Mouse (Mus musculus) lung, embryonic 16.5 days (tissue): ENCODE measurements around the gene Olfr1240. TPM values are rescaled to one million over a fixed set of nuclear protein-coding genes. Genes with fewer than 3 reads are reported as not detected.

Experiments
- ATAC-seq: fragments of 200-750 bp; cut with Nextera tagmentation; 2 replicates; pipeline ENCODE4 v1.8.0; 2017; ENCODE audit warnings: low read depth, mild to moderate bottlenecking, moderate library complexity
- H3K27ac ChIP-seq: fragments of 300-500 bp; sonication (generic); 2 replicates; pipeline ENCODE4 v1.5.1; 2014; ENCODE audit warnings: mild to moderate bottlenecking, control low read depth, low read length
- H3K27me3 ChIP-seq: fragments of 300-500 bp; sonication (generic); 2 replicates; pipeline ENCODE4 v1.6.1; 2014; ENCODE audit warnings: low read depth, low read length, mixed read lengths; ENCODE audit not compliant: control insufficient read depth, insufficient read depth
- H3K36me3 ChIP-seq: fragments of 300-500 bp; sonication (generic); 2 replicates; pipeline ENCODE4 v1.6.1; 2014; ENCODE audit warnings: low read length; ENCODE audit not compliant: control insufficient read depth, insufficient read depth
- H3K4me1 ChIP-seq: fragments of 300-500 bp; sonication (generic); replicated peaks from 2 replicates; pipeline ENCODE4 v1.6.1; 2014; ENCODE audit warnings: low read length, mixed read lengths; ENCODE audit not compliant: control insufficient read depth, insufficient read depth
- H3K4me2 ChIP-seq: fragments of 300-500 bp; sonication (generic); 2 replicates; pipeline ENCODE4 v1.6.1; 2014; ENCODE audit warnings: low read depth, low read length, control low read depth
- H3K4me3 ChIP-seq: fragments of 300-500 bp; sonication (generic); 2 replicates; pipeline ENCODE4 v1.5.1; 2014; ENCODE audit warnings: mild to moderate bottlenecking, low read length, control low read depth
- H3K9ac ChIP-seq: fragments of 300-500 bp; sonication (generic); 2 replicates; pipeline ENCODE4 v1.6.1; 2014; ENCODE audit warnings: low read length, control low read depth
- H3K9me3 ChIP-seq: fragments of 300-500 bp; sonication (generic); 2 replicates; pipeline ENCODE4 v1.6.1; 2016; ENCODE audit warnings: low read length; ENCODE audit not compliant: control insufficient read depth
- WGBS: fragments of 180-500 bp; shearing (Covaris S2); extraction: QIAGEN DNeasy Blood & Tissue Kit; methylation state at CpG from one replicate; pipeline ENCODE4 v1.1.7; 2014; 5-methylcytosine and 5-hydroxymethylcytosine counted together
- polyA plus RNA-seq: library from polyadenylated mRNA; unstranded; fragments of >200 nt; fragmentation: Nextera tagmentation; extraction: Ambion mirVana; gene quantifications from 2 replicates; pipeline ENCODE4 v1.2.1, GENCODE M21; 2015

Olfr1240 gene
- polyA plus RNA-seq, result not detected in 2 replicates

DNA sequence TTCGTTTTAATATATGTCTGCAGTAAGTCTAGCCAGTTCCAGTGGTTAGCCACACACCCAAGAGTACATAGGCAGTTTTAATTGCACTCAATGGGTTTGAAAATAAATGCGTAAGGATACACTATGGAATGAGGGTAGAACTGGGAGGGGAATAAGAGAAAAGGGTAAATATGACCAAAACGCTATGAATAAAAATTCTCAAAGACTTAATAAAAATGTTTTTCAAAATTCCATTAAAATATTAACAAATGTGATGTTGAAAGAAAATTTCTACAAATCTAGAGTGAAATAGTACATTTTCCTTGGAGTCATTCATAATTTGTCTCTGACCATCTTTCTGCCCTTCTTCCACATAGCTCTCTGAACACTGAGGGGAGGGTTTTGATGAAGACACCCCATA, at the start of gene Olfr1240:
TSS of gene Olfr1240 (minus strand) at position 101 of the 400 bp plus-strand sequence.
- Histone ChIP-seq H3K4me2 (no peak within 1 kb of the TSS), H3K9ac (no peak within 1 kb of the TSS), H3K36me3 (no peaks in the 10 kb centered on the region), H3K27me3 (no peaks in the 10 kb centered on the region), H3K4me3 (no peak within 1 kb of the TSS), H3K27ac (no peak within 1 kb of the TSS), H3K9me3 (no peaks in the 10 kb centered on the region), H3K4me1 (no peaks in the 10 kb centered on the region)
- no peak for ATAC-seq
- 78% methylated on average over 3 of the region's 3 CpGs for WGBS

DNA sequence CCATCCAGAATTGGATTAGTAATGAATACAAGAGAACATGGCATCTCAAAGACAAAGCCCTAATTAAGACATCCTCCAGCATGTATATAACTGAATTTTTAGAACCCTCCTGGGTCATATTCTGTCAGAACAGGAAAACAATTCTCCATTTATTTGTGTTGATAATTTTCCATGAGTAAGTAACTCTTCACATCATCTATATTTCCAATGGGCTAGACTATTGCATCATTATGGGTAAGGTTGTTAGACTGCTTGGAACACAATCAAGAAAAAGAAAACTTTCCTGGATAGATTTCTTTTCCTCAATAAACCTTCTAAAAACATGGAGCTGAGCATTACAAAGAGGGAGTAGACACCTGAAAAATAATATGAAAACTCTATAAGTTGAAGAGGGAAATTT, 44.2 kb upstream of the Olfr1240 start, which contains the start of gene Olfr1241:
TSS of gene Olfr1241 (minus strand) at position 101 of the 400 bp plus-strand sequence.
- H3K9ac ChIP-seq, result no peak within 1 kb of the TSS
- H3K4me2 ChIP-seq, result no peak within 1 kb of the TSS
- ATAC-seq, result no peak
- H3K9me3 ChIP-seq, result no peaks in the 10 kb centered on the region
- H3K27me3 ChIP-seq, result no peaks in the 10 kb centered on the region
- H3K36me3 ChIP-seq, result no peaks in the 10 kb centered on the region
- no peak within 1 kb of the TSS for H3K27ac ChIP-seq
- no peak within 1 kb of the TSS for H3K4me3 ChIP-seq
- H3K4me1 ChIP-seq, result no peaks in the 10 kb centered on the region

DNA sequence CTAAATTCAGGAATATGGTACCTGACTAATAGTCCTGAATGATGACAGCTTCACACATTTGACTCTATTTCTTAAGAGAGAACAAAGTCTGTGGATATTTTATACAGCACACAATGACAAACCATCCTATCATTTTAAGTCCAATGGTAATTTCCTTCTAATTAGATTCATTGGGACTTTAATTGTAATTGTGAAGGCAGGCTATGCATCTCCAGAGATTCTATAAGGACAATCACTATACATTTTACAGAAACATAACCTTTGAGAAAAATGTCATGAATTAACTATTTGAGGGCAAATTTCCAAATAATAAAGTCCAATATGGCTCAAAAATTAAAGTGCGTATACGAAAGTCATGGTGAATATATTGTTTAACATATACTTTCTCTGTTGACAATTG, 22.5 kb downstream of the Olfr1240 start, which contains the start of gene Olfr1239:
TSS of gene Olfr1239 (minus strand) at position 101 of the 400 bp plus-strand sequence.
- Histone ChIP-seq H3K9ac (no peak within 1 kb of the TSS), H3K9me3 (no peaks in the 10 kb centered on the region), H3K4me1 (no peaks in the 10 kb centered on the region), H3K36me3 (no peaks in the 10 kb centered on the region), H3K4me3 (no peak within 1 kb of the TSS), H3K27ac (no peak within 1 kb of the TSS), H3K27me3 (no peaks in the 10 kb centered on the region), H3K4me2 (no peak within 1 kb of the TSS)
- no peak for ATAC-seq
- 85% methylated on average over 2 of the region's 2 CpGs for WGBS

- Histone ChIP-seq H3K36me3 (no peaks in the 10 kb centered on the region), H3K4me3 (no peak overlapping the region), H3K9me3 (no peaks in the 10 kb centered on the region), H3K27ac (no peak overlapping the region), H3K9ac (no peak overlapping the region), H3K4me1 (no peaks in the 10 kb centered on the region), H3K4me2 (no peak overlapping the region), H3K27me3 (no peaks in the 10 kb centered on the region)
- no peak for ATAC-seq
- WGBS, result 94% methylated on average over 1 of the region's 1 CpGs
Measured at GRCm38 (mm10) chr2:89414557-89414956, 28.2 kb downstream of the Olfr1240 start.

DNA sequence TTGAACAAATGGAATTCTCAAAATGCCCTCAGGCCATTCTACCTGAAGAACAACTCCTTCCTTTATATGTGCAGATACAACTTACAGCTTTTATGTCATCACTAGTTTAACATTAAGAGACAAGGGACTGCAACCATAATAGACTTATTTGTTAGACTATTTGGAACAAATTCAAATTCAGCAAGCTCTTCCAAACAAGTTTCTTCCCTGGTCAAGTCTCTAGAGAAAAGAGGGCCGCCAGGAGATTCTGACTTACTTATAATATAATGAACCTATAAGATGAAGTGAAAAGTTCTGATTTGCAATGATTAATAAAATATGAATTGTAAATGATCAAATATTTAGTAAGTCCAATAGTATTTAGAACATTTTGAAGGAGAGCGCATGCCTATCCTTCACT, 33.2 kb downstream of the Olfr1240 start, which contains the start of gene Olfr1238:
TSS of gene Olfr1238 (minus strand) at position 101 of the 400 bp plus-strand sequence.
- Histone ChIP-seq H3K36me3 (no peaks in the 10 kb centered on the region), H3K4me1 (no peaks in the 10 kb centered on the region), H3K4me3 (no peak within 1 kb of the TSS), H3K27ac (no peak within 1 kb of the TSS), H3K27me3 (no peaks in the 10 kb centered on the region), H3K9me3 (no peaks in the 10 kb centered on the region), H3K4me2 (no peak within 1 kb of the TSS), H3K9ac (no peak within 1 kb of the TSS)
- ATAC-seq, result no peak
- WGBS, result 90% methylated on average over 2 of the region's 2 CpGs

DNA sequence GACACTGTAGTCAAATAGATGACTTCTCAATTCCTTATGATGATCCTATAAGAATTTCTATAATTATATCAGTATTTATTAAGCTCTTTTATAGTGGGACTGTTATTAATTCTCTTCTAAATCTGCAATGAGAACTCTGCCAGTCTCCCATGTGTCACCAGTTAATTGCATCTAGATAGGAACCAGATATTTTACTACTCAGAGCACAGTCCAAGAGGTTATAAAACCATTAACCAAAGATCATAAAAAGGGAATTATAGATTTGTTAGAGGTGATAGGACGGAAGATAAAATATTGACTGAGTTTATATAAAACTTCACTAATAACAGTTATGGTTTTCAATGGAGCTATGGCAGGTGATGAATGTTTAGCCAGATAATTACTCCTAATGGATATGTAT, 41.9 kb downstream of the Olfr1240 start:
- H3K27me3 ChIP-seq, result no peaks in the 10 kb centered on the region
- no peaks in the 10 kb centered on the region for H3K4me1 ChIP-seq
- H3K27ac ChIP-seq, result no peak overlapping the region
- no peak for ATAC-seq
- 81% methylated on average over 1 of the region's 1 CpGs for WGBS
- no peaks in the 10 kb centered on the region for H3K36me3 ChIP-seq
- no peaks in the 10 kb centered on the region for H3K9me3 ChIP-seq
- no peak overlapping the region for H3K4me3 ChIP-seq
- H3K9ac ChIP-seq, result no peak overlapping the region
- no peak overlapping the region for H3K4me2 ChIP-seq

Other genes starting within 250 kb of the Olfr1240 start
- gene Olfr1226, start 243.0 kb downstream of the Olfr1240 start, polyA plus RNA-seq, result not detected in 2 replicates
- gene Olfr1228, start 188.9 kb downstream of the Olfr1240 start, polyA plus RNA-seq, result not detected in 2 replicates
- not detected in 2 replicates for gene Olfr1229, start 155.0 kb downstream of the Olfr1240 start, polyA plus RNA-seq
- not detected in 2 replicates for gene Olfr1230, start 145.7 kb downstream of the Olfr1240 start, polyA plus RNA-seq
- gene Olfr1231, start 135.9 kb downstream of the Olfr1240 start, polyA plus RNA-seq, result not detected in 2 replicates
- not detected in 2 replicates for gene Olfr1232, start 113.3 kb downstream of the Olfr1240 start, polyA plus RNA-seq
- not detected in 2 replicates for gene Olfr1233, start 100.6 kb downstream of the Olfr1240 start, polyA plus RNA-seq
- gene Olfr1234, start 78.1 kb downstream of the Olfr1240 start, polyA plus RNA-seq, result not detected in 2 replicates
- not detected in 2 replicates for gene Olfr1238, start 33.3 kb downstream of the Olfr1240 start, polyA plus RNA-seq
- gene Olfr1239, start 22.6 kb downstream of the Olfr1240 start, polyA plus RNA-seq, result not detected in 2 replicates
- gene Olfr1241, start 44.1 kb upstream of the Olfr1240 start, polyA plus RNA-seq, result not detected in 2 replicates
- not detected in 2 replicates for gene Olfr1242, start 55.3 kb upstream of the Olfr1240 start, polyA plus RNA-seq
- gene Olfr1243, start 88.5 kb upstream of the Olfr1240 start, polyA plus RNA-seq, result not detected in 2 replicates
- gene Olfr1245, start 135.4 kb upstream of the Olfr1240 start, polyA plus RNA-seq, result not detected in 2 replicates
- gene Olfr1246, start 150.2 kb upstream of the Olfr1240 start, polyA plus RNA-seq, result not detected in 2 replicates
- not detected in 2 replicates for gene Olfr1247, start 171.1 kb upstream of the Olfr1240 start, polyA plus RNA-seq
- gene Olfr1248, start 175.2 kb upstream of the Olfr1240 start, polyA plus RNA-seq, result not detected in 2 replicates
- not detected in 2 replicates for gene Olfr1249, start 192.0 kb upstream of the Olfr1240 start, polyA plus RNA-seq
- gene Olfr1250, start 218.5 kb upstream of the Olfr1240 start, polyA plus RNA-seq, result not detected in 2 replicates
- not detected in 2 replicates for gene Olfr1251, start 228.9 kb upstream of the Olfr1240 start, polyA plus RNA-seq